Mouse (Mus musculus): ENCODE data around the gene Tnfrsf17. TPM values are rescaled to one million over a fixed set of nuclear protein-coding genes. Genes with fewer than 3 reads are reported as not detected.

Tnfrsf17 gene
- polyA plus RNA-seq (2014; fragmentation: Illumina TruSeq; extraction: RNeasy Lipid Tissue Mini Kit (QIAGEN cat#74804); ENCODE audit: low read depth, low replicate concordance) = not detected

DNA sequence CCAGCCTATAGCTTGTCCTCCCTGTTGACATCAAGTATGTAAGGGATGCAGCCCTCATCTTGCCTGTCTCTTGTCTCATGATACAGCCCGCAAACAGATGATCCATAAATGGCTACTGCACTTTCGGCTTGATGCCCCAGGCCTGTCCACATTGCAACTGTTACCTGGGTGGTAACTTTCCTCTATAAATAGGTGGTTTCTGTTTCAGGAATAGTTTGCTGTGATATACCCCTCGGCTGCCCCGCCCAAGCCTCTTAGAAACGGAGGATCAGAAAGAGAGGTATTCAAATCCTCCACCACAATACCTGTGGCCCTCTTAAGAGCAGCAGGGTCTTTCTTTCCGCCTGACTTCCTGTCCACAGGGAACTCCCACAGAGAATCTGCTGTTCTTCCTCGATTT is at the start of gene Tnfrsf17:
Gene Tnfrsf17 (plus strand): TSS at position 301 of the 400 bp plus-strand sequence.

DNA sequence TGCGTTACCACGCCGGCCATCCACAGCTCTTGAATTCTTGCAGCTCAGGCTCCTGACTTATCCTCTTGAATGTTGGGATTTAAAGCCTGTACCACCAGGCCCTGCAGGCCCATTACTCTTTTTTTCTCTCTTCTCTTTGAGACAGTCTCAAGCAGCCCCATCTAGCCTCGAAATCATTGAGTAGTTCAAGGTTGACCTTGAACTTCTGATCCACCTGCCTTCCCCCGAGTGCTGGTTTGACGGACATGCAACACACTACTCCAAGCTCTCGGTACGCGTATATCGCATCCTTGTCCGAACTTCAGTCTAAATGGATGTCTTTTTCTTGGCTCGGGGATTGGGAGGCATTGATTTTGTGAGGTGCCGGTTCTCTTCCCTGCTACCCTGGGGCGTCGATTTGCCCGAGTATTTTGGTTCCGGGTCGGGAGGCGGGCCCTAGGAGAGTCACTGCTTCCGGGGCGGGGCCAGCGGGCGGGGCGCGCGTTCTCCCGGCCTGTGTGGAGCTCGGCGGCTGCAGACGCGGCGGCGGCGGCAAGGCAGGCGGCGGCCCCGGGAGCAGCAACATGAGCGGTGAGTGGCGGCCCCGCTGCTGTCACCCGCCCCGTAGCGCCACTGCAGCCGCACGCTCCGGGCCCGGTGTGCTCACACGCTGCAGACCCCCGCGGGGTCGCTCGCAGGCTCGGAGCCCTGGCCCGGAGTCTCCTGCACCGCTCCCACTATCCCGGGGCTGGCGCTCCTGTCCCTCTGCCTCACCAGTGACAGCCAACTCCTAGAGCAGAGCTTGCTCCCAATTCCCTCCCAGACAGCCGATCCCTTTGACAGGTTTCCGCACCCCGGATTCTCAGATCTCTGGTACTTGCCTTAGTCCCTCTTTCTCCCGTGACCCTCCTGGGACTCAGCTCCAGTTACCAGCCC is 9.1 kb downstream of the Tnfrsf17 start, which contains the start of gene Snx29:
Gene Snx29 (plus strand): TSS at position 500 of the 915 bp plus-strand sequence.

Other genes starting within 250 kb of the Tnfrsf17 start
- gene Litaf, start 247.7 kb upstream of the Tnfrsf17 start, polyA plus RNA-seq (2014; fragmentation: Illumina TruSeq; extraction: RNeasy Lipid Tissue Mini Kit (QIAGEN cat#74804); ENCODE audit: low read depth, low replicate concordance) = 41.9 TPM
- 21.9 TPM for gene Txndc11, start 179.2 kb upstream of the Tnfrsf17 start, polyA plus RNA-seq (2014; fragmentation: Illumina TruSeq; extraction: RNeasy Lipid Tissue Mini Kit (QIAGEN cat#74804); ENCODE audit: low read depth, low replicate concordance)
- 223 TPM for gene Zc3h7a, start 137.4 kb upstream of the Tnfrsf17 start, polyA plus RNA-seq (2014; fragmentation: Illumina TruSeq; extraction: RNeasy Lipid Tissue Mini Kit (QIAGEN cat#74804); ENCODE audit: low read depth, low replicate concordance)
- gene Rsl1d1, start 110.5 kb upstream of the Tnfrsf17 start, polyA plus RNA-seq (2014; fragmentation: Illumina TruSeq; extraction: RNeasy Lipid Tissue Mini Kit (QIAGEN cat#74804); ENCODE audit: low read depth, low replicate concordance) = 290 TPM
- 641 TPM for gene Gspt1, start 59.5 kb upstream of the Tnfrsf17 start, polyA plus RNA-seq (2014; fragmentation: Illumina TruSeq; extraction: RNeasy Lipid Tissue Mini Kit (QIAGEN cat#74804); ENCODE audit: low read depth, low replicate concordance)
- gene Snx29, start 9.1 kb downstream of the Tnfrsf17 start, polyA plus RNA-seq (2014; fragmentation: Illumina TruSeq; extraction: RNeasy Lipid Tissue Mini Kit (QIAGEN cat#74804); ENCODE audit: low read depth, low replicate concordance) = 1.8 TPM